Mouse (Mus musculus): ENCODE results near the gene Gm20696. TPM values are rescaled to one million over a fixed set of nuclear protein-coding genes. Genes with fewer than 3 reads are reported as not detected.

The Gm20696 gene
- total RNA-seq, 1 experiment from 2014 or later, result 6.0 TPM

DNA sequence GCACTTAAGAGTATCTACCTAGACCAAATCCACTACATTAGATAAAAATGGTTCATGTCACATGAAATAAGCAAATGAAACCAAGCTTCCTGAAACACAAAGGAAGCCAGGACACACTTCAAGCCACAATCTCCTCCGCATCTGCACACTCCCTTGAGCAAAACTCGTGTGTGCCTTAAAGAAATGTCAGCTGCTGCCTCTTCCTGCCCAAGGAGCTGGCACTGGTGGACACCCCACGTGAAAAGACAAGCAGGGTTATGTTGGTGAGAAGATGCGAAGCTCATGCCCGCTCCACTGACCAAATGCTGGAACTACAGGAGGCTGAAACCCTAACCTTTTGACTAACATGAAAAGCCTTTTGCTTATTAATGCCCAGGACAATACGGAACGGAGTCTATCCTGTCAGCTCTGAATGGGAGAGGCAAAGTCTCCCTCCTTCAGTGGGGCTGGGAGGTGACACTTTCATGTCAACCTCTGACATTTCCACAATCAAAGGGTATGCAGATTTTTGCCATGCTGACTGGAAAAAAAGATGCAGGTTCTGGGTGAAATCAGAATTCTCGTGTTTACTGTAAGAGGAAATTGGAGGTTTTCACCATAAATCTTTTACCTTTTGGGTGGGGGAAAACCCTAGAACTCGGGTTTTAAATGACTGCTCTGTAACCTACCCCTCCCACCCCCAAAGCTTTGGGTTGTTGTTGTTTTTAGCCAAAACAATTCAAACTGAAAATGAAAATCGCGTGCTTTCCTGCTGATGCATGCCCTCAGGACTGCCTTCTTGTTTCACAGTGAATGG, 405.5 kb downstream of the Gm20696 start:
- DNase-seq, result no peak

- no peak for DNase-seq
Observed at GRCm38 (mm10) chr6:99258346-99258745, 408.3 kb downstream of the Gm20696 start.

DNA sequence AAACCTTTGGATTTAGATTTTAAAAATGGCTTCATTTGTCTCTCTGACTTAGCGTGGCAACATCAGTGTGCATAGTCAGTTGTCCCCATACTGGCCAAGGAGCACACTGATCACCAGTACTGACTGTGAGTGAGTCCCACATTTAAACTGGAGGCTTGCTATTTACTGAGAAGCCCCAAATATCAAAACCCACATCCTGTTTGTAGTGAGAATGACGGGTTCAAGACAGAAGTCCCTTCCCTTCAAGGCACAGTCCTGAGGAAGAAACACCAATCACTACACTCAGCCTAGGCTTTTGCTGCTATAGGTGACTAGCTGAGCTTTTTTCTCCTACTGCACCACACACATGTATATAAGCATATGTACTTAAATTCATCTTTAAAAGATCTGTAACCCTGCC, 408.9 kb downstream of the Gm20696 start:
- DNase-seq, result no peak

GRCm38 (mm10) chr6:99253331-99253730, 413.3 kb downstream of the Gm20696 start:
- DNase-seq, result no peak

- no peak for DNase-seq
Observed at GRCm38 (mm10) chr6:99252816-99253215, 413.8 kb downstream of the Gm20696 start.

GRCm38 (mm10) chr6:99251924-99252323, 414.7 kb downstream of the Gm20696 start:
- no peak for DNase-seq

DNA sequence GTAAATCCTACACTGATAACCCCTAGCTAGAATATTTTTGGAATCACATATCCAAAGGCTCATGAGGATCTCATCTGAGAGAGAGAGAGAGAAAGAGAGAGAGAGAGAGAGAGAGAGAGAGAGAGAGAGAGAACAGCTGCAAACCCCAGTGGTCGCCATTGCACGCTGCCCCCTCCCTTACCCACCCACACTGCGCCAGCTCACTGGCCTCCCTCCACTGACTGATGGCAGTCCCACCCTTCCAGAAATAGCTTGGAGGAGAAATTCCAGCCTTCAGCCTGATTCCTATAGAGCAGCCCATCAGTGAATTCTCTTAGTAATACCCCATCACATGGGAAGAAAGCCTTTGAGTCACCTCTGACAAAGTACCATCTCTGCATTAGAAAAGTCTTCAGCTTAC, 415.4 kb downstream of the Gm20696 start:
- DNase-seq, result no peak

DNA sequence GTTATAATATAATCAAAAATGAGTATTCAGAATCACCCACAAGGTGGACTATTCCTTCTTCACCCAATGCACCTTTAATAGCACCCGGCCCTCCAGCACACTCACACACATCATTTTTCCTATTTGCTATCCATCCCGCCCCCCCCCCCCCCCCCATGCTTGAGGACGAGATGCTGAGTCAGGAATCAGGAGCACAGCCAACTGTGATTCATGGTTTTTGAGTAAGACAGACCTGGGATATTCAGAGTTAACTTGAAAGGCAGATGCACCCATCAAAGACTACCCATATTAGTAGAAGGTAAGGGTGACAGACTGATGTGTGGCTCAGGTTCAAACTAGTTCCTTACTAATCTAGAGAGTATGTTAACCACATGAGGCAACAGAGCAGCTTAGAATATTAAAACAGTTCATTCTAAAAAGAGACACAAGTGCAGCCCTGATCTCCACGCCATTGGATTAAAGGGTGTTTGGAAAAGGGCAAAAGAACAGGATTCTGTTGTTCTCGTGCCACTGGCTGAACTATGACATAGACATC, 417.0 kb downstream of the Gm20696 start:
- DNase-seq, result no peak

DNA sequence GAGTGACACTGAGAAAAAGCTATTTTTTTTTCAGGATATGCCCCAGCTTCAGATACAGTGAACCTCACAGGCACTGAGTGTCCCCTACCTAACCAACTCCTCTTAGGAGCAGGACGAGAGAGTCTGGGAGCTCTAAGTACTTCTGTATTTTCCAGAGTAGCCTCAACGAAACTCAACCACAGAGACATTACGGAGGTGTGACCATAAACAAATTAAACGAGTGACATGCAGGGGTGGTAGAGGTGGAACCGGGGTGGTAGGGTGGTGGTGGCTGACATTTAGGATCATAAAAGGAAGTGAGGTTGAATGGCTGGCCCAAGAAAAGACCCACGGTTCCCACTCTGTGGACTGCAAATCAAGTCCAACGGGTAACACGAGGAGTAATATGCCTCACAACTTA, 418.2 kb downstream of the Gm20696 start:
- DNase-seq, result no peak

DNA sequence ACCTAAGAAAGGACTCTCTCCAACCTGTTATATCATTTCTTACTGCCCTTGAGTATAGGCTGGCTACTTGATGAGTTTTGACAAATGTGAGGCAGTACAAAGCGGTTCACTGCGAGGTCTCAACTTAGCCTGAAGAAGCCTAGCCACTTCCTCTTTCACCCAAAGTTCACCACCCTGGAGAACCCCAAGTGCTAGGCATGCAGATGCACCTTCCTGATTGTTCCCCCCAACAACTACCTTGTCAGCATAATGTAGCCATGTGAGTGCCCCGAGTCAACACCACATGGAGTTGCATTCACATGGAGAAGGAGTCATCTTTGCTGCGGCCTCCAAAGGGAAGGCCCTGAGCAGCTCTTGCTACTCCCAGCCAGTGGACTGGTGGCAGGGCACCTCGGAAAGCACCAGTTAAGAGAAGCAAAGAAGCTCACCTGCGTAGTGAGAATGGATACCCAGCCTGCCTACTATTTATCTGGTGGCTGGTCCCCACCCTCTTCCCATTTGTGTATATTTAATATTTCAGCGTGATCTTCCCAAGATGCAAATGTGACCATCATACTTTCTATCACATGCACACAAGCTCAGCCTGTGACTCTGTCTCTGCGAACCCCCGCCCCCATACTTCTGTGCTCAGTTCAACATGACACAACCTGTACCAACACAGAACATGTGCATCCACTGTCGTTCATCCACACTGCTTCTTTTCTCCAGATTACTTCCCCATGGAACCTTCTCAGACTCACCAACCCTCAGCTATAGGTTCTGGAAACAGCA, 424.8 kb downstream of the Gm20696 start:
- no peak for DNase-seq

GRCm38 (mm10) chr6:99240764-99241163, 425.8 kb downstream of the Gm20696 start:
- no peak for DNase-seq

DNA sequence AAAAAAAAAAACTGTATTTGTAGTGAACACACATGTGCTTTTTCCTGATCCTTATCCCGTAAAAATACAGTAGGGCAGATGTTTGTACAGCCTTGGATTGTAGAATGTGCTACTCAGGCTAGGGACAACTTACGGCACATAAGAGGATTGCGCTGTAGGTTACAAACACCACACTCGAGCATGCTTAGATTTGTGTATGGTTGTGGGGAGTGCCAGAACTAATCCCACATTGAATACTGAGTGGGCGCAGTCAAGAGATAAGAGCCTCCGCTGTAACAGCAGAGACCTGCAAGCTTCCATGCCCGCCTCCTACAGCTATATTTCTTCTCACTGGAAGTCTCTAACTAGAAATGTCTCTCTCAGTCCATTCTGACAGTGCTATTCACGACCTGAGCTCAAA, 431.0 kb downstream of the Gm20696 start:
- no peak for DNase-seq

GRCm38 (mm10) chr6:99233411-99233810, 433.2 kb downstream of the Gm20696 start:
- no peak for DNase-seq

- no peak for DNase-seq
Observed at GRCm38 (mm10) chr6:99228336-99228870, 438.2 kb downstream of the Gm20696 start.

DNA sequence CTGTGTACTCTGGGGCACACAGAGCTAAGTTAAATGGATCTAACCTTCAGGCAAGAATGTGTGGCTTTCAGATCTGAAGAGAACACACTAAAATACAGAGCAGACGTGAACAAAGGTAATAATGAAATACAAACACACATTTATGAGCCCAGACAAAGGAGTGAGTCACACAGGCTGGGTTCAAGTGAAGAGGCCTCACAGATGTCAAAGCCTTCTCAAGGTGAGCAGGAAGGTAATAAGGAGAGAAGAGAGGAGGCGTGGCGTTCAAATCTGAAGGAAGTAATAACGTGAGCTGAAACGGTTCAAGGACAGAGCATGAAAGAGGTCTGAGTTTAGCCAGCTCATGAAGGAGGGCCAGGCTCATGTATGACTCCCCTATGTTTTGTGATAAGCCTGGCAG, 445.4 kb downstream of the Gm20696 start:
- no peak for DNase-seq

GRCm38 (mm10) chr6:99220472-99220871, 446.1 kb downstream of the Gm20696 start:
- DNase-seq, result no peak

GRCm38 (mm10) chr6:99217846-99218245, 448.8 kb downstream of the Gm20696 start:
- no peak for DNase-seq

DNA sequence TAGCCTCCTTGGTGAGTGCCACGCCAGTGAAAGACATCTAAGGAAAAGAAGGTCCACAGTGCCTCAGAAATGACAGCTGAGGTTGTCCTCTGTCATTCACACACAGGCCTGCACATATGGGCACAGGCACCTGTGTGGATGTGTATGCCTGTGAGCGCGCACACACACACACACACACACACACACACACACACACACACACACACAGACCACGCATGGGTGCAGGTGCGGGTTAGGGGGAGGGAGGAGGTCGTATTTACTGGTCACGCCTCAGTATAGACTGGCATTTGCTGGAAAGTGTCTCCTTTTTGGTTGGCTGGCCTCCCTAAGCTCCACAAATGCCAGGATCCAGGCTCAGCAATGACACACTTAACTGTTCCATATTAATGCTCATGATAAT, 449.4 kb downstream of the Gm20696 start:
- DNase-seq, result no peak

DNA sequence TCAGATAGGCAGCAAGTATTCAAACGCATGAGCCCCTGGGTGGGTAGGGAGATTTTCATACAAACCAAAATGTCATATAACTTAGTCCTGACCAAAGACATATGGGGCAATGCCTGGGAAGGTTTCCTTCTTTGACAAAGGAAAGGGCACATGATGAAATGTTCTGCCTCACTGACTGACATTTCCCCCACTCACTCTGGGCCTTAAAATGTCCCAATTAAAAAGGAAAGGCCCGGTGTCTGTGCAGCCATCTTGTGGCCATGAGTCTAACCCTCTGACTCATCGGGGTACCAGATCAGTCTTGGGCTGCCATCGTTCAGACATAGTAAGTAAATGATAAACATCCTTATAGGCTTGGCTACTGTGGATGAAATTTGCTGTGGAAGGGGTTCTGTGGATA, 454.1 kb downstream of the Gm20696 start:
- no peak for DNase-seq

GRCm38 (mm10) chr6:99211663-99212333, 454.8 kb downstream of the Gm20696 start:
- no peak for DNase-seq

GRCm38 (mm10) chr6:99210161-99210560, 456.4 kb downstream of the Gm20696 start:
- no peak for DNase-seq

All from adrenal gland, postnatal 25 days (tissue).